Mouse (Mus musculus): Measurements from ENCODE around the gene Gm14226.
"Not testable (repeated sequence)": the region's sequence is repeated elsewhere in the genome, so short reads cannot be mapped to it uniquely, and the experiment has no call there.

Gm14226 gene

DNA sequence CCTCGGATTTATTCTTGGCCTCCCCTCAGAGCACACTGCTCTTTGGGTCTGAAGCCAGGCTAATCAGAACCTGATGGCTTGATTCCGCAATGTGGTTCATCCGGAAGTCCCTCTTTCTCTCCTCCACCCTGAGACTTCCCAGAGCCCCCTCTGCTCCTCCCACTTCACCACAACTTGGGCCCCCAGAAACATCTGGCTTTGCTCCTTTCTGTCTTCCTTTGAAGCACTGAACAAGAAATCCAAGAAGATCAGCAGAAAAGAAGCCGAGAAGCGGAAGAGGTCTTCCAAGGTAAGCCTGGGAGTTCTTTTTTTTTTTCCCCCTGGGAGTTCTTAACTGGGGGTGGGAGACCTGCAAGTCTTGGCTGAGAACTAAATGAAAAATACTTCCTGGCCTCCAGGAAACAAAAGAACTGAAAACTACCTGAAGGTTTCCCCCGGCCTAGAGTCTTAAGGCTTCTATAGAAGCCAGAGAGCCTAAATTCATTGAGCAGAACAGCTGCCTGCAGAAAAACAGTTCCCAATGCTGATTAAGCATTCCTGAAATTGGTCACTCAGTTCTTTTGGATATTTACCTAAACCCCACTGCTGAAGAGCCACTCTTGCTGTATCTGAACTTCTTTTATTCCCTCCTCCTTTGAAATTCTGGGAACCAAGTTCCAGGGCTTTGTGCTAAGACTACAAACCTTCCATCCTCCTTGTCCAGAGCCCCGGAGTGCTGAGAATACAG is 29.5 kb downstream of the Gm14226 start:
- DNase-seq (ENCODE audit: low read depth, low spot score) = no peak

- DNase-seq (ENCODE audit: low read depth, low spot score) = no peak
These were observed 32.0 kb downstream of the Gm14226 start for GRCm38 (mm10) chr2:155050108-155050503.

GRCm38 (mm10) chr2:155050504-155051236 is 32.6 kb downstream of the Gm14226 start:
- DNase-seq (ENCODE audit: low read depth, low spot score) = peak; percentile 96

- DNase-seq (ENCODE audit: low read depth, low spot score) = no peak
These were observed 33.7 kb downstream of the Gm14226 start for GRCm38 (mm10) chr2:155051622-155052351.

DNA sequence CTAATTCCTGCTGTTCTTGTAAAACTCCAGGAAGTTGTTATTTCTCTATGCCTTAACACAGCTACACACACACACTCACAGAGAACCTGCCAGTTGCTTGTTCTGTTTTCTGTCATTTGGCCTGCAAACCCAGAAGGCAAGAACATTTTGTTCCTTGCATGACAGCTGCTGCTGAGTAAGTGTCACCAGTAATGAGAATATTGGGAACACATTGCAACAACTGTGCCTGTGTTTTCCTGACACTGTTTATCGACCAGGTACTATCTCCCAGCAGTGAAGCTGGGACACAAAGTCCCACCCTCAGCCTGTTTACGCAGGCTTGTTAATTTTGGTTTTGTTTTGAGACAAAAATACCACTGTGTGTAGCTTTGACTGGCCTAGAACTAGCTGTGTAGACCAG is 34.6 kb downstream of the Gm14226 start:
- DNase-seq (ENCODE audit: low read depth, low spot score) = no peak

- not testable (repeated sequence) for DNase-seq (ENCODE audit: low read depth, low spot score)
These were observed 35.4 kb downstream of the Gm14226 start for GRCm38 (mm10) chr2:155053512-155053911.

- DNase-seq (ENCODE audit: low read depth, low spot score) = no peak
These were observed 36.6 kb downstream of the Gm14226 start for GRCm38 (mm10) chr2:155054672-155055071.

- DNase-seq (ENCODE audit: low read depth, low spot score) = no peak
These were observed 38.1 kb downstream of the Gm14226 start for GRCm38 (mm10) chr2:155056076-155056578.

DNA sequence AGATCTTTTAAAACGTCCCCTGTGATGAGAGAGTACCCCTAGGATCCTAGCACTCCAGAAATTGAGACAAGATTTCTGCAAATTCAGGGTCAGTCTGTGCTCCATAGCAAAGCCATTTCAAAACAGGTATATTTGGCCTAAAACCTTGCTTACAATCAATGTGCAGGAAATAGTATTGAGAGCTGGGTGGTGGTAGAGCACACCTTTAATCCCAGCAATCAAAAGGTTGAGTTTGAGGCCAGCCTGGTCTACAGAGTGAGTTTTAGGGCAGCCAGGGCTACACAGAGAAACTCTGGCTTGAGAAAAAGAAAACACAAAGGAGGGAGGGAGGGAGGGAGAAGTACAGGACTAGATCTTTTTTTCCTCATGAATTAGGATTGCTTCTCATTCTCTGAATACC is 39.3 kb downstream of the Gm14226 start:
- DNase-seq (ENCODE audit: low read depth, low spot score) = no peak

GRCm38 (mm10) chr2:155071027-155071426 is 53.0 kb downstream of the Gm14226 start:
- DNase-seq (ENCODE audit: low read depth, low spot score) = no peak

DNA sequence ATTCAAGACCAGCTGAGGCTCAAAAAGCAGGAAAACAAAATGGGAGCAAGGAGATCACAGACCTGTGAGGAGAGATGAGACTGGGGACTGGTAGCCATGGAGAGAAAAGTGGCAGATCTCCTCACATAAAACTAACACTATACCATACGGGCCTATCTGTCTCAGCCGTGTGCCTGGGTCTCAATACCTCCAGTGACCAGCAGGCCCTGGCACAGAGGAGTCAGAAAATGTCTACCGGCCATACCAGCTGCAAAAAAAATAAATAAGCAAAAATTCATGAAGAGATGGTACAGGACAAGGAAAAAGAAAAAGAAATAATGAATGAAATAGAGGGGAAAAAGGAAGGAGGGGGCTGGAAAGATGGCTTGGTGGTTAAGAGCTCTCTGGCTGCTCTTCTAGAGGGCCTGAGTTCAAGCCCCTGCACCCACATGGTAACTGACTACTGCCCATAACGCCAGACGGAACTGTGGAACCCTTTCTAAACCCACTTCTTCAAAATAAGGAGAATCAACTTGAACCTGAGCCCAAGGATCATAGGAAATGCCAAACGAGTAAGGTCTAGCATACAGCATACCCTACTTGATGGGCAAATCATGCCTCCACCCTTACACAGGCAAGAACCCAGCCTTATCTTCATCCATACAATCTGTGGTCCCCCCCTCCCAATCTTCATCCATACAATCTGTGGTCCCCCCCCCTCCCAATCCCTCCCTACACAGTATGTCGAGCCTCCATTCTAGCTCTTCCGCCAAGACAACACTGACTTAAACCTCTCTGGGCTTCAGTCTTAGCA is 54.5 kb downstream of the Gm14226 start:
- DNase-seq (ENCODE audit: low read depth, low spot score) = no peak

DNA sequence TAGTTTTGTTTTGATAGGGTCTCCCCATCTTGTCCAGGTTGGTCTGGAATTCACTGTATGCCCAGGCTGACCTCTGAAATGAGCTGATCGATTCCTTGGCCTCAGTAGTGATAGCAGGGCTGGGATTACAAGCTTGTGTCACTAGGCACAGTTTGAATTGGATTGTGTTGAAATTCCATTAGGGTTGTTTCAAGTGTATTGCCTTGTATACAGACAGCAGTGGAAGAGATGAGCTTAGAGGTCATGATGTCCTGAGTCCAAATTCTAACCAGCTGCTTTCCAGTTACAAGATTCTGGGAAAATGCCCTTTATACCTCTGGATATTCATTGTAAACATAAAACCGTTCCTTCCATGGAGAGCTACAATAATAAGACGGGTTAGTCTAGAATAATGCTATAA is 55.3 kb downstream of the Gm14226 start:
- DNase-seq (ENCODE audit: low read depth, low spot score) = no peak

- DNase-seq (ENCODE audit: low read depth, low spot score) = peak; percentile 73
These were observed 56.1 kb downstream of the Gm14226 start, which contains the start of gene Ahcy for GRCm38 (mm10) chr2:155073978-155074765. Gene Ahcy (minus strand): TSS chr2:155074497.

DNA sequence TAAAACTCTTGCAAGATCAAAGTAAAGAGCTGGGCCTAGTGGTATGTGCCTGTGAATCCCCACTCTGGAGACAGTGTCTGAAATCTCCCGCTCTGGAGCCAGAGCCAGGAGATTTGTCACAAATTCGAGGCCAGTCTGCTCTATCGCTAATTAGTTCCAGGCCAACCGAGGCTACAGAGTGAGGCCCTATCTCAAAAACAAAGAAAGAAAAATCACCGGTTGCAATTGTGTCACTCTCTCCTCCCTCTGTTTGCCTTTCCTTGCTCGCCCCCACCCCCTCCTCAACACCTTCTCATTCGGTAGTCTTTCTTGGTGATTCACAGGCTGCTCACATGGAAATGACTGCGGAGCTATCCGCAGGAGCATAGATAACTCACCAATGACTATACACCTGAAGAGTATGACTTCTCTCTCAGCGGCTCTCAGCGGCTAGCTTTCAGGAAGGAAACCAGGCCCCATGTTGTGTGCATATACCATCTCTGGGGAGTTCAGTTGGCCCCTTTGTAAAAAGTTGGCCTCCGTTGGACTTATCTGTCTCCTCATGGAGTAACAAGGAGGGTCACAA is 56.8 kb downstream of the Gm14226 start:
- DNase-seq (ENCODE audit: low read depth, low spot score) = no peak

DNA sequence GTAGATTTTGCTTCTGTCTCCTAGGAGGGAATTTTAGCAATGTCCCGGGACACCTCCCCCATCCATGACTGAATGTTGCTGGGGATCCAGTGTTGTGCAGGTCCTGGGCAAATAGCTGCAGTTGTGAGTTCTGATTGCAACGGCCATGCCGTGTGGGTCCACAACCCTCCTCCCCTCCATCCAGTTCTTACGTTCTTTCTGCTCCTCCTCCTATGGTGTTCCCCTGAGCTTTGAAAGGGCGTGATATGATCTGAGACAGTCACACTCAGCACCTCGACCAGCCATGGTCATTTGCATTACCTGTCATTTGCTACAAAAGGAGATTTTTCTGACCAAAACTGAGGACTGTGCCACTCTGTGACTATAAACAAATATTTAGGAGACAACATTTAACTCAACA is 57.6 kb downstream of the Gm14226 start:
- DNase-seq (ENCODE audit: low read depth, low spot score) = no peak

Measured in c-Kit-negative CD71-positive TER-119-positive erythroid progenitor cells, embryonic 14.5 days (primary cell).